Mouse (Mus musculus) G1E (cell line): ENCODE data around the gene Rap1gap.

Source experiments
- CTCF ChIP-seq: IDR thresholded peaks from 2 replicates; pipeline ENCODE4 v1.5.1; 2012; ENCODE audit warnings: low read depth, low read length, inconsistent platforms, mixed read lengths
- GATA1 ChIP-seq: IDR thresholded peaks from 2 replicates; pipeline ENCODE4 v1.6.1; 2012; ENCODE audit warnings: borderline replicate concordance, low read length, inconsistent platforms, mixed read lengths
- GATA2 ChIP-seq: IDR thresholded peaks from 2 replicates; pipeline ENCODE4 v1.6.1; 2012; ENCODE audit warnings: low read depth, low read length, inconsistent platforms, borderline replicate concordance
- POLR2AphosphoS5 ChIP-seq: IDR thresholded peaks from 2 replicates; pipeline ENCODE4 v1.6.1; 2012; ENCODE audit warnings: low read depth, low read length, inconsistent platforms; ENCODE audit not compliant: insufficient replicate concordance
- TAL1 ChIP-seq: conservative IDR thresholded peaks from 2 replicates; pipeline ENCODE4 v1.6.1; 2012; ENCODE audit warnings: low read depth, low read length, inconsistent platforms, mixed read lengths

DNA sequence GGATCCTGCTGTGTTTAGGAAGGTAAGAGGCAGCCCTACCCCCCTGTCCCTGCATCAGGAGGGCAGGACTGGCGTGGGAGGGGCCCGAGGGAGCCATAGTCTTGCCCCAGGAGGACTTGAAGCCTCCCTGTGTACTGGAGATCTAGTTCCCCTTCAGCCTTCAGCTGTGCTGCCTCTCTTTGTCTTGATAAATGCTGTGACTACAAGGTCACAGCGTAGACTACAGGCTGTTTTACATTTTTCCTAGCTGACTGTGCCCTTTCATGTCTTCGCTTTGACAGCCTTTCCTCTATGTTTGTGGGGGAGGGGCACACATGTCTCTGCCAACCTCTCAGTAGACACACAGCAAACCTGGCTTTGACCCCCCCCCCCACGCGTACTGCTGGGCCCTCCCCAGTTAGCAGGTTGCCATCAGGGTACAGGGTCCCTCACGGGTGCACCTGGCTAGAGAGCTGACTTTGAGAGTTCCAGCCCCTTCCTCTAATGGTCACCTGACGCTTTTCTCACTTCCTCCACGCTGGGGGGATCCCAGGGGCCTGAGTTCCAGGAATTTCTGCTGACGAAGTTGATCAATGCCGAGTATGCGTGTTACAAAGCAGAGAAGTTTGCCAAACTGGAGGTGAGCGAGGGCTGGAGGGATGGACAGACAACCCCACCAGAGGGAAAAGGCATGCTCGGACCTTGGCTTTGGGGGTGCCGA lies 55.0 kb downstream of the Rap1gap start:
- TF ChIP-seq CTCF: no peak
- no peak for TF ChIP-seq POLR2AphosphoS5
- TF ChIP-seq TAL1: no peak
- no peak for TF ChIP-seq GATA1
- no peak for TF ChIP-seq GATA2
